ENCODE assay signal across 9 mouse cellular contexts in genomic region chr10:117982611-117983210, GRCm38 (mm10).
DNase-seq lines count a peak whose midpoint lies in the region; ATAC-seq and TF ChIP-seq lines count a peak whose summit lies in the region.
"Had no signal": no experiment of that assay in that cellular context is flagged by ENCODE, and none has a peak within 500 bp of the region (broad histone marks: within the 10 kb centered on the region; RNA-seq: fewer than 3 reads in every experiment).

No protein-coding gene starts in this region.

- peaks cover 8% of the 10 kb centered on the region for H3K4me1 ChIP-seq in hindbrain, embryonic 15.5 days (replicated peaks)
- no peaks in the 10 kb centered on the region for H3K4me1 ChIP-seq in hindbrain, embryonic 10.5 days (replicated peaks)
- peaks cover 28% of the 10 kb centered on the region for H3K4me1 ChIP-seq in bone marrow macrophage, adult 2 months (ENCODE audit: control insufficient read depth, insufficient read depth, low read length)
- peaks cover 6% of the 10 kb centered on the region; the same call in 1 of the 2 replicates for H3K4me1 ChIP-seq in liver, postnatal 0 days (ENCODE audit: insufficient read depth)
- no peaks in the 10 kb centered on the region for H3K4me1 ChIP-seq in stomach, embryonic 16.5 days (ENCODE audit: control insufficient read depth, insufficient read depth, low read length)

- no peak for TF ChIP-seq POLR2A in bone marrow macrophage, adult 2 months (IDR thresholded peaks at IDR 0.05; ENCODE audit: borderline replicate concordance, low read depth, low read length)

- no peak overlapping the region for H3K9ac ChIP-seq in hindbrain, embryonic 15.5 days
- no peak overlapping the region for H3K9ac ChIP-seq in liver, postnatal 0 days (replicated peaks)
- H3K9ac ChIP-seq in stomach, embryonic 16.5 days (ENCODE audit: low read length), result no peak overlapping the region

- TF ChIP-seq EP300 in liver, postnatal 0 days (IDR thresholded peaks at IDR 0.05; ENCODE audit: low read depth), result peak; percentile 33; the same call in 1 of the 2 replicates

- H3K27ac ChIP-seq in hindbrain, embryonic 15.5 days (replicated peaks), result peak overlapping the region; percentile 60
- no peak overlapping the region for H3K27ac ChIP-seq in hindbrain, embryonic 10.5 days
- H3K27ac ChIP-seq in bone marrow macrophage, adult 2 months (ENCODE audit: insufficient read depth, low read depth, low read length), result 0 out of 2 replicates have a peak overlapping the region, but pooled peaks have one; percentile 3
- H3K27ac ChIP-seq in liver, postnatal 0 days (ENCODE audit: low read depth), result peak overlapping the region; percentile 13; the same call in 1 of the 2 replicates
- H3K27ac ChIP-seq in stomach, embryonic 16.5 days (ENCODE audit: low read length), result 0 out of 2 replicates have a peak overlapping the region, but pooled peaks have one; percentile 12

- ATAC-seq in hindbrain, embryonic 15.5 days (ENCODE audit: low FRiP score, low read depth), result no peak
- ATAC-seq in liver, postnatal 0 days, result 0 out of 2 replicates have a peak, but pooled peaks have one; percentile 12
- ATAC-seq in stomach, embryonic 16.5 days (ENCODE audit: insufficient read depth, low FRiP score), result 0 out of 2 replicates have a peak, but pooled peaks have one; percentile 50
- no peak for ATAC-seq in frontal cortex, adult (ENCODE audit: low TSS enrichment)
- ATAC-seq in monocyte, adult 5-6 weeks (replicated peaks; ENCODE audit: insufficient number of reproducible peaks, low FRiP score, low TSS enrichment, poor library complexity, severe bottlenecking), result no peak

- H3K4me2 ChIP-seq in hindbrain, embryonic 15.5 days, result peak overlapping the region; percentile 17; the same call in 1 of the 2 replicates
- H3K4me2 ChIP-seq in liver, postnatal 0 days (ENCODE audit: low read depth, low read length), result 0 out of 2 replicates have a peak overlapping the region, but pooled peaks have one; percentile 7
- no peak overlapping the region for H3K4me2 ChIP-seq in stomach, embryonic 16.5 days (ENCODE audit: low read depth, low read length)

- no peak for TF ChIP-seq CTCF in bone marrow macrophage, adult 2 months (IDR thresholded peaks at IDR 0.05; ENCODE audit: low read depth, low read length)
- no peak for TF ChIP-seq CTCF in liver, postnatal 0 days (IDR thresholded peaks at IDR 0.05; ENCODE audit: low read depth)

- WGBS in hindbrain, embryonic 15.5 days, result 35% methylated on average over 8 of the region's 8 CpGs
- 58% methylated on average over 8 of the region's 8 CpGs for WGBS in hindbrain, embryonic 10.5 days
- 15% methylated on average over 8 of the region's 8 CpGs for WGBS in liver, postnatal 0 days (ENCODE audit: insufficient replicate concordance)
- WGBS in stomach, embryonic 16.5 days, result 25% methylated on average over 8 of the region's 8 CpGs

- H3K4me3 ChIP-seq in hindbrain, embryonic 15.5 days, result no peak overlapping the region
- H3K4me3 ChIP-seq in hindbrain, embryonic 10.5 days, result no peak overlapping the region
- no peak overlapping the region for H3K4me3 ChIP-seq in bone marrow macrophage, adult 2 months (ENCODE audit: insufficient read depth, low read length)
- no peak overlapping the region for H3K4me3 ChIP-seq in liver, postnatal 0 days (ENCODE audit: low read depth, low read length)
- no peak overlapping the region for H3K4me3 ChIP-seq in stomach, embryonic 16.5 days (replicated peaks; ENCODE audit: low read length)

- intact Hi-C loops in heart, postnatal 36 days (cut with DNase I), result loop anchor here (1.0 to 5.0 kb wide), 5 partner anchors 41 to 137 kb away; no protein-coding TSS in a partner anchor

- H3K36me3 ChIP-seq in hindbrain, embryonic 15.5 days, result no peaks in the 10 kb centered on the region
- H3K36me3 ChIP-seq in hindbrain, embryonic 10.5 days, result no peaks in the 10 kb centered on the region
- no peaks in the 10 kb centered on the region for H3K36me3 ChIP-seq in liver, postnatal 0 days (replicated peaks; ENCODE audit: insufficient read depth, low read length)
- H3K36me3 ChIP-seq in stomach, embryonic 16.5 days (ENCODE audit: control insufficient read depth, insufficient read depth, low read length), result no peaks in the 10 kb centered on the region
- H3K36me3 ChIP-seq: G1E had no signal

- DNase-seq in hindbrain, embryonic 10.5 days (ENCODE audit: low spot score), result no peak
- peak; percentile 34 to 43 for DNase-seq in heart, postnatal 36 days
- DNase-seq in liver, postnatal 0 days, result no peak

- no peaks in the 10 kb centered on the region for H3K27me3 ChIP-seq in hindbrain, embryonic 15.5 days
- H3K27me3 ChIP-seq in hindbrain, embryonic 10.5 days (ENCODE audit: insufficient read depth, poor library complexity, severe bottlenecking), result no peaks in the 10 kb centered on the region
- no peaks in the 10 kb centered on the region for H3K27me3 ChIP-seq in liver, postnatal 0 days (ENCODE audit: insufficient read depth, low read length)
- H3K27me3 ChIP-seq in stomach, embryonic 16.5 days (ENCODE audit: control insufficient read depth, insufficient read depth, low read length), result no peaks in the 10 kb centered on the region

- H3K9me3 ChIP-seq in hindbrain, embryonic 15.5 days, result no peaks in the 10 kb centered on the region
- 0 out of 2 replicates have a peak, but pooled peaks cover 5% of the 10 kb centered on the region for H3K9me3 ChIP-seq in hindbrain, embryonic 10.5 days
- no peaks in the 10 kb centered on the region for H3K9me3 ChIP-seq in liver, postnatal 0 days (ENCODE audit: low read length)
- H3K9me3 ChIP-seq in stomach, embryonic 16.5 days (replicated peaks; ENCODE audit: control insufficient read depth, low read length), result no peaks in the 10 kb centered on the region; the same call in 1 of the 2 replicates

Comparison
In these comparisons a context has a peak if more than half of its experiments do, and no peak if none do; other contexts are left out.
1. ATAC-seq: peak in liver, postnatal 0 days (single experiment) and stomach, embryonic 16.5 days (single experiment); none in hindbrain, embryonic 15.5 days (single experiment), frontal cortex, adult (single experiment) and monocyte, adult 5-6 weeks (single experiment).
2. DNase-seq: peak in heart, postnatal 36 days (2 of 2); none in hindbrain, embryonic 10.5 days (single experiment) and liver, postnatal 0 days (single experiment).